Mouse (Mus musculus): Measurements from ENCODE around the gene Ak2. TPM values are rescaled to one million over a fixed set of nuclear protein-coding genes. Genes with fewer than 3 reads are reported as not detected.
A peak's percentile ranks its signal among the peaks of the same experiment; 100 is the strongest.

Ak2 gene
- polyA plus RNA-seq, 1 experiment from 2014 or later: 200 TPM

GRCm38 (mm10) chr4:128978634-128979033 is 13.1 kb upstream of the Ak2 start:
- Histone ChIP-seq H3K36me3 (no peaks in the 10 kb centered on the region), H3K9ac (no peak overlapping the region), H3K4me3 (replicated peaks) (no peak overlapping the region), H3K27ac (no peak overlapping the region), H3K4me1 (no peaks in the 10 kb centered on the region), H3K9me3 (no peaks in the 10 kb centered on the region), H3K27me3 (replicated peaks) (no peaks in the 10 kb centered on the region), H3K4me2 (no peak overlapping the region)
- 30% methylated on average over 1 of the region's 1 CpGs for WGBS
- no peak for ATAC-seq (ENCODE audit: insufficient read depth, low FRiP score, low read depth)

- Histone ChIP-seq H3K36me3 (no peaks in the 10 kb centered on the region), H3K27ac (no peak overlapping the region), H3K9ac (no peak overlapping the region), H3K9me3 (no peaks in the 10 kb centered on the region), H3K27me3 (replicated peaks) (no peaks in the 10 kb centered on the region), H3K4me1 (no peaks in the 10 kb centered on the region), H3K4me2 (no peak overlapping the region), H3K4me3 (replicated peaks) (no peak overlapping the region)
- no peak for ATAC-seq (ENCODE audit: insufficient read depth, low FRiP score, low read depth)
- 70% methylated on average over 12 of the region's 12 CpGs for WGBS
Measured at GRCm38 (mm10) chr4:128980890-128981832, 10.6 kb upstream of the Ak2 start.

GRCm38 (mm10) chr4:128981833-128982180 is 10.0 kb upstream of the Ak2 start:
- Histone ChIP-seq H3K27me3 (replicated peaks) (no peaks in the 10 kb centered on the region), H3K4me2 (no peak overlapping the region), H3K27ac (no peak overlapping the region), H3K9me3 (no peaks in the 10 kb centered on the region), H3K9ac (no peak overlapping the region), H3K4me3 (replicated peaks) (no peak overlapping the region), H3K36me3 (no peaks in the 10 kb centered on the region), H3K4me1 (no peaks in the 10 kb centered on the region)
- ATAC-seq (ENCODE audit: insufficient read depth, low FRiP score, low read depth): no peak
- 69% methylated on average over 11 of the region's 11 CpGs for WGBS

- no peak overlapping the region for H3K9ac ChIP-seq
- no peak overlapping the region for H3K4me3 ChIP-seq (replicated peaks)
- H3K4me1 ChIP-seq: no peaks in the 10 kb centered on the region
- no peaks in the 10 kb centered on the region for H3K36me3 ChIP-seq
- H3K9me3 ChIP-seq: no peaks in the 10 kb centered on the region
- H3K27me3 ChIP-seq (replicated peaks): no peaks in the 10 kb centered on the region
- no peak overlapping the region for H3K27ac ChIP-seq
- ATAC-seq (ENCODE audit: insufficient read depth, low FRiP score, low read depth): no peak
- no peak overlapping the region for H3K4me2 ChIP-seq
- WGBS: 38% methylated on average over 2 of the region's 2 CpGs
Measured at GRCm38 (mm10) chr4:128983151-128983550, 8.6 kb upstream of the Ak2 start.

GRCm38 (mm10) chr4:128983656-128984055 is 8.1 kb upstream of the Ak2 start:
- no peak overlapping the region for H3K9ac ChIP-seq
- H3K27ac ChIP-seq: no peak overlapping the region
- ATAC-seq (ENCODE audit: insufficient read depth, low FRiP score, low read depth): no peak
- 47% methylated on average over 2 of the region's 2 CpGs for WGBS
- H3K36me3 ChIP-seq: no peaks in the 10 kb centered on the region
- no peak overlapping the region for H3K4me3 ChIP-seq (replicated peaks)
- H3K4me2 ChIP-seq: no peak overlapping the region
- H3K9me3 ChIP-seq: no peaks in the 10 kb centered on the region
- H3K4me1 ChIP-seq: no peaks in the 10 kb centered on the region
- H3K27me3 ChIP-seq (replicated peaks): no peaks in the 10 kb centered on the region

- 48% methylated on average over 3 of the region's 3 CpGs for WGBS
- no peak overlapping the region for H3K4me3 ChIP-seq (replicated peaks)
- H3K36me3 ChIP-seq: no peaks in the 10 kb centered on the region
- no peak for ATAC-seq (ENCODE audit: insufficient read depth, low FRiP score, low read depth)
- H3K9me3 ChIP-seq: no peaks in the 10 kb centered on the region
- H3K9ac ChIP-seq: no peak overlapping the region
- H3K4me2 ChIP-seq: no peak overlapping the region
- no peaks in the 10 kb centered on the region for H3K27me3 ChIP-seq (replicated peaks)
- no peak overlapping the region for H3K27ac ChIP-seq
- no peaks in the 10 kb centered on the region for H3K4me1 ChIP-seq
Measured at GRCm38 (mm10) chr4:128984600-128984999, 7.2 kb upstream of the Ak2 start.

GRCm38 (mm10) chr4:128988911-128989310 is 2.8 kb upstream of the Ak2 start:
- no peak for ATAC-seq (ENCODE audit: insufficient read depth, low FRiP score, low read depth)
- Histone ChIP-seq H3K4me1 (peaks cover 2% of the 10 kb centered on the region; the same call in 1 of the 2 replicates), H3K4me3 (replicated peaks) (no peak overlapping the region), H3K36me3 (no peaks in the 10 kb centered on the region), H3K9ac (no peak overlapping the region), H3K4me2 (no peak overlapping the region), H3K27me3 (replicated peaks) (no peaks in the 10 kb centered on the region), H3K27ac (no peak overlapping the region), H3K9me3 (no peaks in the 10 kb centered on the region)
- 60% methylated on average over 3 of the region's 3 CpGs for WGBS

GRCm38 (mm10) chr4:128989678-128990077 is 2.1 kb upstream of the Ak2 start:
- no peak overlapping the region for H3K9ac ChIP-seq
- peaks cover 10% of the 10 kb centered on the region; the same call in 1 of the 2 replicates for H3K4me1 ChIP-seq
- no peaks in the 10 kb centered on the region for H3K36me3 ChIP-seq
- no peak overlapping the region for H3K27ac ChIP-seq
- ATAC-seq (ENCODE audit: insufficient read depth, low FRiP score, low read depth): no peak
- H3K27me3 ChIP-seq (replicated peaks): no peaks in the 10 kb centered on the region
- no peaks in the 10 kb centered on the region for H3K9me3 ChIP-seq
- 56% methylated on average over 11 of the region's 11 CpGs for WGBS
- no peak overlapping the region for H3K4me2 ChIP-seq
- H3K4me3 ChIP-seq (replicated peaks): no peak overlapping the region

- peaks cover 15% of the 10 kb centered on the region; the same call in 1 of the 2 replicates for H3K4me1 ChIP-seq
- H3K27me3 ChIP-seq (replicated peaks): no peaks in the 10 kb centered on the region
- no peak overlapping the region for H3K4me3 ChIP-seq (replicated peaks)
- H3K36me3 ChIP-seq: no peaks in the 10 kb centered on the region
- no peaks in the 10 kb centered on the region for H3K9me3 ChIP-seq
- H3K9ac ChIP-seq: no peak overlapping the region
- no peak overlapping the region for H3K27ac ChIP-seq
- H3K4me2 ChIP-seq: no peak overlapping the region
- WGBS: 91% methylated on average over 3 of the region's 3 CpGs
- ATAC-seq (ENCODE audit: insufficient read depth, low FRiP score, low read depth): no peak
Measured at GRCm38 (mm10) chr4:128992176-128992575, 418 bp downstream of the Ak2 start.

- under 1% methylated on average over 49 of the region's 49 CpGs for WGBS
- H3K36me3 ChIP-seq: no peaks in the 10 kb centered on the region
- peak overlapping the region; percentile 77 for H3K4me2 ChIP-seq
- H3K27me3 ChIP-seq (replicated peaks): no peaks in the 10 kb centered on the region
- no peaks in the 10 kb centered on the region for H3K9me3 ChIP-seq
- peaks cover 15% of the 10 kb centered on the region; the same call in 1 of the 2 replicates for H3K4me1 ChIP-seq
- H3K9ac ChIP-seq: peak overlapping the region; percentile 81
- H3K27ac ChIP-seq: peak overlapping the region; percentile 78
- H3K4me3 ChIP-seq (replicated peaks): peak overlapping the region; percentile 73
- peak; percentile 99 for ATAC-seq (ENCODE audit: insufficient read depth, low FRiP score, low read depth)
Measured at GRCm38 (mm10) chr4:128993025-128993662, 1.4 kb downstream of the Ak2 start.

- WGBS: 1% methylated on average over 12 of the region's 12 CpGs
- Histone ChIP-seq H3K36me3 (no peaks in the 10 kb centered on the region), H3K27ac (peak overlapping the region; percentile 78), H3K4me1 (peaks cover 15% of the 10 kb centered on the region; the same call in 1 of the 2 replicates), H3K9ac (peak overlapping the region; percentile 81), H3K4me2 (peak overlapping the region; percentile 77), H3K27me3 (replicated peaks) (no peaks in the 10 kb centered on the region), H3K4me3 (replicated peaks) (peak overlapping the region; percentile 73), H3K9me3 (no peaks in the 10 kb centered on the region)
- ATAC-seq (ENCODE audit: insufficient read depth, low FRiP score, low read depth): no peak
Measured at GRCm38 (mm10) chr4:128993675-128994074, 1.9 kb downstream of the Ak2 start.

GRCm38 (mm10) chr4:128995238-128995637 is 3.5 kb downstream of the Ak2 start:
- H3K36me3 ChIP-seq: peaks cover 11% of the 10 kb centered on the region
- 75% methylated on average over 7 of the region's 7 CpGs for WGBS
- no peak overlapping the region; the same call in 1 of the 2 replicates for H3K27ac ChIP-seq
- no peak for ATAC-seq (ENCODE audit: insufficient read depth, low FRiP score, low read depth)
- H3K4me2 ChIP-seq: peak overlapping the region; percentile 77; the same call in 1 of the 2 replicates
- H3K4me3 ChIP-seq (replicated peaks): no peak overlapping the region
- H3K9ac ChIP-seq: no peak overlapping the region
- H3K4me1 ChIP-seq: peaks cover 15% of the 10 kb centered on the region; the same call in 1 of the 2 replicates
- H3K9me3 ChIP-seq: no peaks in the 10 kb centered on the region
- no peaks in the 10 kb centered on the region for H3K27me3 ChIP-seq (replicated peaks)
